Mouse (Mus musculus): ENCODE results near the gene Topors. TPM values are rescaled to one million over a fixed set of nuclear protein-coding genes. Genes with fewer than 3 reads are reported as not detected.

The Topors gene
- 7.5 and 8.7 TPM in 2 replicates for polyA plus RNA-seq (2012; rRNA removed)

GRCm38 (mm10) chr4:40269430-40270032 is at the start of gene Topors, which contains the start of gene Smim27:
Topors (minus strand) TSS chr4:40269850.
Smim27 (plus strand) TSS chr4:40269579.

DNA sequence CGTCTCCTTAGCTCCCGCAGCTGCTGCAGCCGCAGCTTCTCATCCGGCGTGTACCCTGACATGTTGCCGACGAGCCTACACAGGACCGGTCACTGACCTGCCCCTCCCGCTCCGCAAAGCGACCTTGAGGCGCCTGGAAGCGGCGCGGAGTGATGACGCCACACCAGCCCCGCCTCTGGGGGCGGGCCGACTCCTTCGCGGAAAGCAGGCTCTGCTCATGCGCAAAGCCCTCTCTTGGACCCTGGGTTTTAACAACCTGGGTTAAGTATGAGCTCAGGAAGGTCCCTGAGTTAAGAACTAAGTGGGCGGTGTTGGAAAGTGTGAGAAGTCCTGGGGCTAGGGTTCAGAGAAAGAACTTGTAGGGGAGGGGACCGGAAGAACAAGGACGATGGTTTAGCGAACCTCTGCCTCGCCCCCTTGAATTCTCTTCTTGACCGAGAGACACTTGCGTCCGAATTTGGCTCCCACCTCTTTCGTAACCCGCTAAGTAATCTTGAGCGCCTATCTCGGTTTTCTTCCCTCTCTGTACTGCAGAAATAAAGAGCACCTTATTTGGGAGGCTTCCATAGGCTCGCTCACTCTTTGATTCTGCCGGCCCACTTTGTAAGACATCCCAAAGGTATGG is 9.7 kb upstream of the Topors start, which contains the start of gene Ndufb6:
Gene Ndufb6 (minus strand): TSS at position 146 of the 625 bp plus-strand sequence.

GRCm38 (mm10) chr4:40239409-40240271 is 30.0 kb downstream of the Topors start, which contains the start of gene Ddx58:
Ddx58 (minus strand) TSS chr4:40239828.

Other genes with a start within 250 kb of the Topors start
- gene Aco1, start 126.8 kb downstream of the Topors start, polyA plus RNA-seq (2012; rRNA removed) = 15.0 and 17.3 TPM in 2 replicates
- gene Ddx58, start 30.0 kb downstream of the Topors start, polyA plus RNA-seq (2012; rRNA removed) = 2.3 and 3.5 TPM in 2 replicates
- gene Smim27, start 271 bp downstream of the Topors start, polyA plus RNA-seq (2012; rRNA removed) = 3.8 and 4.0 TPM in 2 replicates
- gene Ndufb6, start 9.6 kb upstream of the Topors start, polyA plus RNA-seq (2012; rRNA removed) = 61.9 and 64.3 TPM in 2 replicates
- 0.06 and 0.07 TPM in 2 replicates for gene Tmem215, start 202.3 kb upstream of the Topors start, polyA plus RNA-seq (2012; rRNA removed)

Data from liver, embryonic 14 days (tissue).